Mouse (Mus musculus) heart, postnatal 36 days (tissue): ENCODE data around the gene 1700001P01Rik. TPM values are rescaled to one million over a fixed set of nuclear protein-coding genes. Genes with fewer than 3 reads are reported as not detected.

ENCODE experiments used
- DNase-seq, 2 experiments: peaks; one replicate each; pipeline ENCODE4 v3.0.0; 2021 to 2022
- intact Hi-C: fragments of 180-260 bp; cut with DNase I; formaldehyde crosslinking; loops from one replicate; pipeline ENCODE4 v1.15.1; 2025
- total RNA-seq, 2 experiments: library from RNA; stranded (reverse); gene quantifications; 2 replicates each; pipeline ENCODE4 v1.2.3; 2021

1700001P01Rik gene
- total RNA-seq, 2 experiments from 2014 or later = not detected

DNA sequence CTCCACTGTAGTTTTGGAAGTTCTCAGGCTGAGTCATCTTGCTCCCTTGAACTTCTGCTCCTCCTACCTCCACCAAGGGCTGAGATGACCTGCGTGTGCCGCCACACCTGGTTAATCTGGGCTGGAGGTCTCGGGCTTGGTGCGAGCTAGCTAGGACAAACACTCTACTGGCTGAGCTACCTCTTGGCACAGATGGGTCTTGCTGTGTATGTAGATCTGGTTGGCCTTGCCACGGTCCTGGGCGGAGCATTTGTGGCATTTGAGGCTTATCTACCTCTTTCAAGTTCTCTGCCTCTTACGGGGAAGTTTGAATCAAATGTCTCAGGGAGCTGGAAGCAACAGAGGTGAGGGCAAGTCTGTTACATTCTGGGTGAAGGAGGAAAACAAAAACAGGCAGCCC lies 34.6 kb upstream of the 1700001P01Rik start:
- intact Hi-C loops = no loop called here
- no peak for DNase-seq

DNA sequence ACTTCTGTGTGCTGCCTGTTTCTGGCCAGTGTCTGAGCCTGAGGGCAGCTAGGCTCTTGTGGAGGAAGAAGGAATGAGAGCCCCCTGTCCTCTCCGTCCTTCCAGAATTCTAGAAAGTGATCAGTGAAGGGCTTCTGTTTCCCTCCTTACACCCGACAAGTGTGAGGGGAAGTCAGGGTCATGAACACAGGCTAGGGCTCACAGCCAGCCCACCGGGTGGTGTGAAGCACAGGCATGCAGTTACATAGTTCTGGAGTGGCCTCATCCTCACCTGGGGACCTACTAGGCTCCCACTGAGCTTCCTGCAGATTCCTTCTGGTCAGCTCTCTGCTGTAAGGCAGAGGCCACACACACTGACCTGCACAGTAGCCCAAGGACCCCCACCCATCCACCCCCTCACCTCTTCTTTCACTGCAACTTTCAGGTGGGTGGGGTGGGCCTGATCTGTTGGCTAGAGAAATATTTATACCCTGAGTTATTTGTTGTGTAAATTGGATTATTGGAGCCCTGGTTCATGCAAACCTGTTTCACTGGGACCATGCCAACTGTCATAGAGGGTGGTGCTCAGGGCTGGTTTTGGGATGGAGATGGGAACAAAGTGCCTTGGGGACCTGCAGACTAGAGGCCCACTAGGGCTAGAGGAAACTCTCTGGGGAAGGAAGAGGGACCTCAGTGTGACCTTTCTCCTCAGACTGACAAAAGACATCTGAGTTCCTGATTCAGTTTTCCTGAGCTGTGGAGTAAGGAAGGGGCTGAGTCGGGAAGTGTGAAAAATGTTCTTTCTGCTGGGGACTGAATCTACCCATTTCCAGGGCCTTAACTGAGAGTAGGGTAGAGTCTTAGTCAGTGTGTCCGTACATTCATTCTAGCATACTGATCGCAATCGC lies 33.8 kb upstream of the 1700001P01Rik start:
- no peak for DNase-seq
- intact Hi-C loops = no loop called here

DNA sequence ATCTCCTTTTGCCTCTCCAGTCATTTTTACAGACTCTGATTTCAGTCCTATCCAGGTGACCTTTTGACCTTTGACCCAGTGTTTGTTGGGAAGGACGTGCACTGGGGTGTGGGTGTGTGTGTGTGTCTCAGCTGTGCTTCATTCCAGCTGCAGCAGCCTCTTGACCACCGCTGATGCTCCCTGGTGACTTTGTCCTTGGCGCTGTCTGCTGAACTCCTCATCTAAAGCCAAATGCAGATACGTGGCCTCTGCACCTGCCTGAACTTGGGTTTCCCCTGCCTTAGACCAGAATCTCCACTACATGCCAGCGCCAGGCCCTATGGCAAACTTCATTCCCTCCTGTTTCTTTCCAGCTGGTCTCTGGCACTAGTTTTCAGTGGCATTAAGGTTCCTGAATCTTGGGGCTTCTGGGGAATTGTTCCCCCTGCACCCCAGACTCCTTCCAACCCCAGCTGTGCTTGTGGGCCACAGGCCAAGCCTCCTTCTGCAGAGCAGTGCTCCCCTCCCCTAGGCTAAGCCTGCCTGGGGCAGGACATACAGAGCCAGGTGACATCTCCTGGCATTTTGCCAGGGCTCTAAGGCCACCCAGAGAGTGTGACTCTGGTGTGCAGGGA lies 33.0 kb upstream of the 1700001P01Rik start:
- DNase-seq = no peak
- intact Hi-C loops = no loop called here

DNA sequence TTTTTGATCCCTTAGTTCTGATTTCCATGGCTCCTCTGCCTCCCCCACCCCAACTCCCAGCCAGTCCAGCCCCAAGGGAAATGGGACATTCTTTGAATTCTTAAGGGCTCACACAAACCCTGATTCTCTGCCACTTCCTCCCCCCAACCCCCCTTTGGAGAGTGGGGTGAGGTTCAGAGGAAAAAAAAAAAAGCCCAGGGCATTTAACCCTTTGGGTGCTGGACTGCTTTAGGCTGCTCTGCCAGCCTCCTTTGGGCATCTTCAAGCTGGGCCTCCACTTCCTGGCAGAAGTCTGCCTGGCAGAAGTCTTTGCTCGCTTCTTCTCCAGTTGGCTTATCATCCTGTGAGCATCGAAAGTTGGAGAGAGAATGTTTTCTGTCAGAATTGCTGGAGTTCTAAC lies 32.4 kb upstream of the 1700001P01Rik start:
- intact Hi-C loops = no loop called here
- DNase-seq = peak in 1 of 2 experiments; percentile 60

DNA sequence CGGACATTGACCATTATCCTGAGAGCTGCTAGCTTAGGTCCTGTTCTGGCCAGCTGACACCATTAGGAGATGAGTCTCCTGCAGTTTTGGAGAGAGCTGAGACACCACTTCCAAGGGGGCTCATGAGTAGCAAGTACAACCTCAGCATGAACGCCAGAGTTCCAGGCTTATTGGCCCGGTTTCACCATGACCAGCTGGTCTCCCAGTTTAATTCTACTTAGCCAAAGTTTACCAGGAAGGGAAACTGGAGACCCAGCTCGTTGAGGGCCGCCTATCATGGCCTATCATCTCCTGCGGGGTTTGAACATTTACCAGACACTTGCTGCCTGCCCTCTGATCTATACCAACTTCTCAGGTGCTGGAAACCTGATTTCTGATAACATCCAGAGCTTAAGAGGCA lies 31.9 kb upstream of the 1700001P01Rik start:
- intact Hi-C loops = no loop called here
- peak in 1 of 2 experiments; percentile 62 for DNase-seq

DNA sequence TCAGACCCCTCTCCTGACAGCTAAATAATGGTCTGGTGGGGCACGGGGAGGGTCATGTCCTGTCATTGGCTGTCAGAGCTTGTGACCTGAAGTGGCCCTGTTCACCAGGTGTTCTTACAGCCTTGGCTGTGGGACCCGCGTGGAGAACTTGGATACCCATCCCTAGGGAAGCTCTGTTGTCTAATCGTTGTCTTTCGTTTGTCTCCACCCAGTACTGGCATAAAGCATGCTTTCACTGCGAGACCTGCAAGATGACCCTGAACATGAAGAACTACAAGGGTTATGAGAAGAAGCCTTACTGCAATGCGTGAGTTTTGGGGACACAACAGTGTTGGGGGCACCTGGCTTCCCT lies 30.9 kb upstream of the 1700001P01Rik start:
- intact Hi-C loops = no loop called here

DNA sequence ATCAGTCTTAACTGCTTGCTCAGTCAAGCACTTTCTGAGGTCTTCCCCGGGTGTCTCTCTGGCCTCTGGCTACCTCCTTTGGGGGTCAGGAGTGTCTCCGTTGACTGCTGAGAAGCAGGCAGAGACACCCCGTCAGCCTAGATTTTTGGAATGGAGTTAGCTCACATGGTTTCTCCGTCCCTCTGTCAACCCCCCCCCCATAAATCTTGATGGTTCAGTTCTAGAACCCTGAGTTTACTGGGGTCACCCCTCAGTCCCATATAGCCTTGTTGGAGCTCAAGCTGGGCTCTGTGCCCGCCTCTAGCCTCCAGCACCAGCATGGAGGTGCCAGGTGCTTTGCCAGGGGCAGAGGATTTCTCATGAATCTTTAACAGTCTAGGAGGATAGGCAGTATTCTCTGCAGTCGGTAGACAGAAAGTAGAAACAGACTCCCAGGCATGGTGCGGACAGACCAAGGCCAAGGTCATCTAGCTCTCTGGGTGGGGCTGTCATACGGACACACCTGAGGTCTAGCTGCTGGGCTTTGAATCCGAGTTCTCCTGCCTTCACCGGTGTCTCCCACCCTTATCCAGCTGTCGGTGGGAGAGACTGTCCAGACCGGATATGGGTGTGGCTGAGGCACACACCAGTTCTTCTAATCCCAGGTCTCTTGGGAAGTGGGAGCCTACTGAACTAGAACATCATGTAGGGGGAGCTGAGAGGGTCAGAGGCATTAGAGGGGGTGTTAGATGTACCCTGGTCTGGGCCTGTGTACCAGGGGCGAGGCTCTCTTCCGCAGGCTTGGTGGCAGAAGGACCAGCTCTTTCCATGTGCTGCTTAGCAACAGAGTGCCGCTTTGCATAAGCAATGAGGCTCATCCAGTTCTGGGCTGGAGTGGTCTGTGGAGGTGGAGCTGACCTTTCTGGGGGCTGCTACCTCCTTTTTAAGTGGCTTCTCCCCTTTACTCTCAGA lies 30.2 kb upstream of the 1700001P01Rik start:
- intact Hi-C loops = no loop called here
- no peak for DNase-seq

More for the DNA sequence above, 30.9 kb upstream of the 1700001P01Rik start:
- DNase-seq = no peak

DNA sequence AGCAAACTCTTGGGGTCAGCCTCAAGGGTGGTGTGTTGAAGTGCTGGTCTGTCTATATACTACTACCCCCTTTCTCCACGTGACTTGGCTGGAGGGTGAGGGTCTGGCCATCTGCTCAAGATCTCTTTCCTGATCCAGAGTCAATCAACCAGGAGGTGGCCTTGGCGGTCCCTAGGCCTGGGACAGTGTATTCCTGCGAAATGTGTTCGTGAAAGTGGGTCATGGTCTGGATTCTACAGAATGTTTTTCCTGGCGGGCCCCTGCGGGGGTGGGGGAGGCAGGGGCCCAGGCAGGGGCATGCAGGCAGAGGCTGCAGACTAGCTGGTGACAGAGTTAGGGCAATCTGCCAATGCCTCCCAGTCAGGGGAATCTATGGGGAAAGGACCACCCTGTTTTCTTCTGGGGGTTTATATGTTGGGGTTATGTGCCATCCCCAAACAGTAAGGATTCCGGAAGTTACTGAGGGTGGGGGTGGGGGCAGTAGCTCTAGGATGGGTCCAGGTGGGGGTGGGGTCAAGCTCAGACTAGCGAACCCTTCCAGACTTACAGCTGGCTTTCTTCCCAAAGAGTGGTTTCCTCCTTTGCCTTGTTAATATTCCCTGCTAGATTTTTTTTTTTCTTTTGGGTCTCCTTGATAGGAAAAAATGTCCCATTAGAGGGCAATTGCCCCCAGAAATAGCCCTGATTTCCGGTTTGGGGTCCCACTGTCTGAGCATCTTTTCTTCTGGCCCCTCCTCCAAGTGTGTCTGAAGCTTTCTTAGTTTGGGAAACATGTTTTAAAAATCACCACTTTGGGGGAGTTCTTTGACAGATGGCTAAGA lies 29.3 kb upstream of the 1700001P01Rik start:
- intact Hi-C loops = no loop called here
- no peak for DNase-seq

DNA sequence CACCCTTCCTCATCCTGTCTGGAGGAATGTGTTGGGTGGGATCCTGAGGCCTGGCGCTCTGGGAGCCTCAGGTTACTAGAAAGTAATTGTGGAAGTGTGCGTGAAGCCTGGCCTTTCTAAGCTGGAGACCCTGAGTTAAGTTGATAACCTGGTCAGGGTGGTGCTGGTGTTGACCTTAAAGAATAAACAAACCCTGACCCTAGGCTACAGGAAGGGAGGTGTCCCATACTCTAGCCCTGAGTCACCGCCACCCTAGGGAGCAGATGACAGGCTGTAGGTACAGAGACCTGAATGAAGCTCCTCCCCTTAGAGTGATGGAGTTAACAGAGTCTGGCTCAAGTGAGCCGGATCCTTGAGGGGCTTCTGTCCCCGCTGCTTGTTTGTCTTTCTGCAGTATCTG lies 28.1 kb upstream of the 1700001P01Rik start:
- intact Hi-C loops = no loop called here
- DNase-seq = no peak

DNA sequence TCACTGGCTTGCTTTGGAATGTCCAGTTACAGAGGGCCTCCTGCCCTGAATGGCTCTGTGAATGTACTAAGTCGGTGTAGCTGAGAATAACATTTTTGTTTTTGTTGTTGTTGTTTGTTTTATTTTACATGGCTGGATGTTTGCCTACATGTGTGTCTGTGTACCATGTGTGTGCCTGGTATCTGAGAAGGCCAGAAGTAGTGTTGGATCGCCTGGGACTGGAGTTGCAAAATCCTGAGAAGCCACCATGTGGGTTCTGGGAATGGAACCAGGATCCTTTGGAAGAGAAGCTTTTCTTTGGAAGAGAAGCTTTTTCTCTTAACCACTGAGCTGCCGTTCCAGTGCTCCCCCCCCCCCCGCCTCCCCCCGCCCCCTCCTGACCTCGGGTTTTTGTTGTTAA lies 26.8 kb upstream of the 1700001P01Rik start:
- DNase-seq = no peak
- intact Hi-C loops = no loop called here

DNA sequence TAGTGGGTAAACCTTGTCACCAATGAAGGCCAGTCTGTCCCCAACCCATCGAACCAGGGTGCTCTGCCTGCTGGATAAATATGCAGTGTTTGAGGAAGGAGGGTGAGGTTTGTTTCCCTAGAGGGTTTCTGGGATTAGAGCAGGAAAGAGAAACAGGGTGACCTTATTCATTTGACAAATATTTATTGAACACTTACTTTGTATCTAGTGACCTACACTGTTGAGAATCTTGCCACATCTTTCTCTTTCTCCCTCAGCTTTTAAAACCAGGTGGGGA lies 26.4 kb upstream of the 1700001P01Rik start:
- no peak for DNase-seq
- intact Hi-C loops = no loop called here

DNA sequence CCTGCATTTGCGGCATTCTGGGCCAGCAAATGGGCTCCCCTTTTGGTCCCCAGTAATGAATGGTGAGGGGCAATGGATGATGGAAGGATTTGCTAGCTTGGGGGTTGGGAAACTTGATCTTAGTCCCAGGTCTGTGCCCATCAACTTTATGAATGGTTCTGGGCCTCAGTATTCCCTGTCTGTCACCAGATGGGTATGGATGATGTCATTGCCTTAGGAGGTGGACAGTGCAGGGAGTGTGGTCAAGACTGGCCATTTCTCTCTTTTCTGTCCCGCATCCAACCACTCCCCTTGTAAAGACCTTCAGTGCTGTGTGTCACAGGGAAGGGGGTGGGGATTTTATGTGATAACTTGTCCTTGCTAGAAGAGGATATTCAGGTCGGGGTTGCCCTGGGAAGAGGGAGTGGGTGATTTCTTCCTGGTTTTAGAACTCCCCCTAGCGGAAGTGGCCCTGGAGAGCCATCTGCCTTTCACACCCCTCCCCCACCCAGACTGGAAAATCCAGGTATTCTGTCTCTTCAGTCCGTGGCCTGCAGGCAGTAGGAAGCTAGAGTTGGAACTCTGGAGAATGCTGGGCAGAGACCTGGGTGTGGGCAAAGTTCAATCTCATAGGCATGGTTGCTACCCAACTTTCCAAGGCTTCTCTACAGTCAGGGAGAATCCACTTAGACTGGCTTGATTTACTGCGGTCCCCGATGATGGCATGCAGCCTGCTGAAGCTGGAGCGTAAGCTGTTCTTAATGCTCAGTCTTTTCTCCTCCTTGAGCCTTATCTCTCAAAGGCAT lies 25.9 kb upstream of the 1700001P01Rik start:
- intact Hi-C loops = loop anchor here (2.0 kb wide), 1 partner anchor 21 kb away; no protein-coding TSS in a partner anchor
- peak in 1 of 2 experiments; percentile 26 for DNase-seq

DNA sequence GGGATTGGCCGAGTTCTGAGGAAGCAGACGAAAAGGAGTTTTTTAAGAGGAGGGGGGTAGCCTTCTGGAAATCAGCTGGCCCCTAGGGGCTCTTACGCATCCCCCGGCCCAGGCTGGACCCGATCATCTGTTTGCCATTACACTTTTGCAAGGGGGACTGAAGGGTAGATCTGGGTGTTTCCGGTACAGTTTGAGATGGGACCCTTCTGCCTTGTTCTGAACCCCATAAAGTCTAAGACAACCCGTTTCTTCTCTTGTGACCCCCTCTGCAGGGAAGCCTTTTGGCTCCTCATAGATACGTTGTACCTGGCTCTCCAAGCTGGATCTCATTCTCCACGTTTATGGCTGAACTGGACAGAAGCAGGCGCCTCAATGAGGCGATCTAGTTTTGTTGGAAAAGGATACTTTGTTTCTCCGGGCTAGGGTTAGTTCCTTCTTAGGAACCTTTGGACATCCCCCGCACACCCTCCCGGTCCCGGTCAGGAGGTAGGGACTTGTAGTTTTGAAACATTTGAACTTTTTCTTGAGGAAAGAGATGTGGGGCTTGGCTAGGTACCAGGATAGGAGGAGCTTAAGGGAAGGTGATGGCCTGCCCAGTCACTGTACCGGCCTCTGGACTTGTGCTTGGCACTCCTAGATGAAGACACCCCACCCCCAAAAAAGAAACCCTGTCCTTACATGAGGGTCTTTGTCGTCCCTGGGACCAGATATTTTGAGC lies 25.1 kb upstream of the 1700001P01Rik start:
- intact Hi-C loops = loop anchor here (2.0 kb wide), 1 partner anchor 22 kb away; no protein-coding TSS in a partner anchor
- DNase-seq = peak in 1 of 2 experiments; percentile 26

DNA sequence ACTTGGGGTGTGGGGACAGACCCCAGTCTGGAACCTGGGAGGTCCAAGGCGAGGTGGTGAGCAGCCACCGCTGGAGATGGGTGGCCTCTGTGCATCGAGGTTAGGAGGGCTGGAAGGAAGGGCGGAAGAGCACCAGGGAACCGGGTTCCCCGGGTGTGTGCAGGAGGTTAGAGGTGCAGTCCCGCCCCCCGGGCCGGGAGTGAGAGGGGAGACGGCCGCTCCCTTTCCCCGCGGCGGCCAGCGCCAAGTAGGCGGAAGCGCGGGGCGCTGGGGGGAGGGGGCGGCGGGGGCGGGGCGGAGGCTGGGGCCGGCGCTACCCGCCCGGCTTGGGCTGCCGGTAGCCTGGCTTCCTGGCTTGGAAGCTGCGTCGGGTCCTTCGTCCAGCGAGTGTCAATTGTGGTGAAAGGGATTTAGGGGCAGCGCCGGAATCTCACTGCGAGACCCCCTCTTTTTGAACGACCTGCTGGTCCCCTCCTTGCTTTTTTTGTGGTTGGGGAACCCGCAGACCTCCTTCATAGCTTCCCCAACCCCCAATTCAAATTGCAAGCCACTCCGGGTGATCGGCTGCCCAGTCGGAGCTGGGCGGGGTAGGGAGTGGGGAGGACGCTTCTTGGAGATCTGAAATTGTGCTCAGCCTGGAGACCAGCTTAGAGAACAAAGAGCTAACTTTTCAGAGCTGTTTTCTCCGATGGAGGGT lies 24.4 kb upstream of the 1700001P01Rik start:
- intact Hi-C loops = loop anchor here (2.0 to 10.0 kb wide), 2 partner anchors 23 to 405 kb away; partner anchors contain the start of gene Cdk12
- peak; percentile 75 to 84 for DNase-seq

DNA sequence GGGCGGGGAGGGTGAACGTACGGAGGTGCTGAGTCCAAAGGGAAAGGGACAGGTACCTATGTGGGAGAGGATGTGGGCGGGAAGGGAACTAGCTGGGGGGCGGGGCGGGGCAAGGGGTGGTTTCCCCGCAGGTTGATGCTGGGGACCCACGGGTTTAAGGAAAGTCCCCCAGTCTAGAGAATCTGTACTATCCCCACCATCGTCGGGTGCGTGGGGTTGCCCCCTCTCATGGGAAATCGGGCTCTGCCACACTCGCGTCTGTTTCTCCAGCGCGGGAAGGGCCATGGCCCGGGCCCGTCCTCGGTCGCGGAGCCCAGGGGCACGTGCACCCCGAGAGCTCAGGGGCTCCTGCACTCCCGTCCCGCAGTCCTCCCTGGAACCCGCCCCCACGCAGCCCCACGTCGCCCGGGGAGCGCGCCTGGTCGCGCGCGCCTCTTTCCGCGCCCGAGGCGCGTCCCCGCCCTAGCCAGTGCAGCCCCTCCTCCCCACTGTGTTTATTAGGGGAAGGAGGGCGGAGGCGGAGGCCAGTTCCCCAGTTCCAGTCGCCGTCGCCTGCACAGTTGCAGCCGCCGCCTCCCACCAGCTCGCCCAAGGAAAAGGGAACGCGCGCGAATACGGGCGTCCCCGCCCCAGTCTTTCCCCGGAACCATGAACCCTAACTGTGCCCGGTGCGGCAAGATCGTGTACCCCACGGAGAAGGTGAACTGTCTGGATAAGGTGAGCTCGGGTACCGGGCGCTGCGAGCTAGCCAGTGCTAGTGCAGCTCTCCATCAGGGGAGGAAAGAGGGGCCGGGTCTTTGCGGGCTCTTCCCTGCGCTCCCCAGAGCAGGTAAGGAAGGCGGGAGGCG lies 23.7 kb upstream of the 1700001P01Rik start:
- intact Hi-C loops = loop anchor here (10.0 kb wide), 1 partner anchor 405 kb away; the partner anchor contains the start of gene Cdk12
- DNase-seq = peak; percentile 85 to 92

DNA sequence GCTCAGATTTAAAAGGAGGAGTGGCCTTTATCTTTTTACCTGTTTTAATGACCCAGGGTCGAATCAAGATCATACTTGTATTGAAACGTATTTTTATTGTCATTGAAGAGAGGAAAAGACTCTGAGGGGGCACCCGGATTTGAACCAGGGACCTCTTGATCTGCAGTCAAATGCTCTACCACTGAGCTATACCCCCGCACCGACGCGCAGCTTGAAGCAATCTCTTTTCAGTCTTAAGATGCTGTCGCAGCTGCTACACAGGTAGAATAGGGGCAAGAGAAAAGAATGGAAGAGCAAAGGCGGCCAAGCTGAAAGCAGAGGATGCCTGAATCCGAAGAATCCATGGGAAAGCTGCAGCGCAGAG lies 23.0 kb upstream of the 1700001P01Rik start, which contains the start of gene Lasp1:
Gene Lasp1 (plus strand): TSS at position 219 of the 364 bp plus-strand sequence.
- intact Hi-C loops = loop anchor here (1.0 to 10.0 kb wide), 3 partner anchors 43 to 406 kb away; partner anchors contain the start of gene Cdk12
- peak; percentile 87 to 92 for DNase-seq

DNA sequence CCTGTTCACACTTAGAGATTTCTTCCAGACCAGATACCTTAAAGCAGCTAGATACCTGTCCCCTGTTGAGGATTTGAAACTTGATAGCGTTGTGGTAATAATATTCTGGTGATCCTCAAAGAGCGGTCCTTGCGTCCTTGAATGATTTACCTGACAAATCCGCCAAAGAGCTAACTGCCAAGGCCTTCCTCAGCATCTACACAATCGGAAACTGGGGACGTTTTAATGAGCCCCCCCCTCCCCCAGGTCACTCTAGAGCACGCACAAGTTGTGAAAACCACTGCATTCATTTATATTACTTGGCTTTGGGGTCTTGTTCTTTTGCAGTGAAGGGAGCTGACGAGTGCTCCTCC lies 22.3 kb upstream of the 1700001P01Rik start:
- intact Hi-C loops = loop anchor here (1.0 to 10.0 kb wide), 3 partner anchors 43 to 407 kb away; partner anchors contain the start of gene Cdk12
- DNase-seq = no peak
